Mouse (Mus musculus): ENCODE data around the gene Lgals12.

- TF ChIP-seq CTCF (IDR thresholded peaks at IDR 0.05; ENCODE audit: low read depth, low read length): no peak
- TF ChIP-seq POLR2A (IDR thresholded peaks at IDR 0.05; ENCODE audit: borderline replicate concordance, low read depth, low read length): no peak
Observed at GRCm38 (mm10) chr19:7556641-7557040, 50.4 kb downstream of the Lgals12 start.

Data from bone marrow macrophage, adult 2 months (primary cell).